Mouse (Mus musculus) left cerebral cortex, postnatal 4 days (tissue): ENCODE results near the gene Sct. TPM values are rescaled to one million over a fixed set of nuclear protein-coding genes. Genes with fewer than 3 reads are reported as not detected.

Experiments
- DNase-seq: peaks from one replicate; pipeline ENCODE4 v3.0.0-alpha.2; 2022
- intact Hi-C: fragments of 180-260 bp; cut with DNase I; formaldehyde crosslinking; loops from one replicate; pipeline ENCODE4 v1.15.1; 2025
- total RNA-seq, 2 experiments: library from RNA; stranded (reverse); gene quantifications; 2 replicates each; pipeline ENCODE4 v1.2.3; 2021

Sct gene
- under 1 TPM; 0.62 to 0.86 TPM for total RNA-seq

DNA sequence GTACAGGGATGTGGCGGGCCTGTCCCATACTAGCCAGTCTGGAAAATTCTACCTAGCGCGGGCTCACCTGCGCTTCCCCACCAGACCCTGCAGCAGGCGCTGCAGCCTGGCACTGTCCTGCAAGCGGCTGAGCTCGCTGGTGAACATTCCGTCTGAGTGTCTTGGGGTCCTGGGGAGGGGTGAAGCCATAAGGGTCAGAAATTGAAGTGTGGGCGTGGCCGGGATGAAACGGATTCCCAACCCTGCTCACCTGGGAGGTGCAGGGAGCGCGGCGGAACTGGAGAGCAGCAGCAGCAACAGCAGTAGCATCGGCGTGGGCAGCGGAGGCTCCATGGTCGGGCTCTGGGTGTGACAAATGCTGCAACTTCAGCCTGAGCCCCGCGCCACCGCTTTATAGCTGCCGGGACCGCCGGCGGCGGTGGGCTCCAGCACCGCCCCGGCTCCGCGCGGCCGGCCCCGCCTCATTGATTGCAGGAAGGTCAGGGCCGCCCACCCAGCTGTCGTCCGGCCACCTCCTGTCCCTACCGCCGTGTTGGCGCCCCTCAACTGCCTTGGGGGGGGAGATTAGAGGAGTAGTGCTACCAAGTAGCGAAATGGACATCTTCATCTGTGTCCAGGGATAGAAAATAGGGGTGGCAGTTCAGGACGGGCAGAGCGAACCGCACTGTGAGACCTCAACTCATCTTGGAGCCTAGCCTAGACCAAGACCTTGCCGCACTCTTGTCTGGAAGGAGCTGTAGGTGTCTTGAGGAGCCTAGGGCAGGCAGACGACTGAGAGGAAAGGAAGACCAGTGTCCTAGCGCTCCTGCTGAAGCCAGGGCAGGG, at the start of gene Sct:
TSS of gene Sct (minus strand) at position 368 of the 825 bp plus-strand sequence.
- peak; percentile 58 for DNase-seq
- intact Hi-C loops = no loop called here

DNA sequence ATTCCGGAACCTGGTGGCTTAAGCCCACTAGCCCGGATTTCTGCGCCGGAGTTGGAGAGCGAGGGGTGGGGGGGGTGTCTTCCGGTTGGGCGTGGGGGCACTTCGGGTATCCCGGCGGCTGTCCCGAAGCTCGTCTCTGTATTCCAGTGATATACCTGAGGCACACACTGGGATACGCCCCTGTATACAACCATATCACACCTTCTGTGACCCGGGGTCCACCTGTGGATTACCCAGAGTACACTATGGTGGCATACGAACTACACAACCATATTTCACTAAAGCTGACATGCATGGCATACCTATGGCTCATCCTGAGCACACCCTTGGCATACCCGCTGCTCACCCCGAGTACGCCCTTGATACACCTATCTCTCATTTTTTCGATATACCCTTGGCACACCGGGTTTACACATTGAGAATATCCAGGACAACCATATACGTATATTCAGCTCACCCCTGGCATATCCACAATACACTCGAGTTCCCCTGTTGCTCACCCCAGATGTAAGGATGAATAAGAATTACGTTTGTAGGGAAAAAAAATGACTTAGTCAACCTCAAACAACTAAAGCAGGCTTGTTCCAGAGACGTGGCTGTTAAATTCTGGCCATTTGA, 49.5 kb upstream of the Sct start:
- intact Hi-C loops = no loop called here
- DNase-seq = no peak

DNA sequence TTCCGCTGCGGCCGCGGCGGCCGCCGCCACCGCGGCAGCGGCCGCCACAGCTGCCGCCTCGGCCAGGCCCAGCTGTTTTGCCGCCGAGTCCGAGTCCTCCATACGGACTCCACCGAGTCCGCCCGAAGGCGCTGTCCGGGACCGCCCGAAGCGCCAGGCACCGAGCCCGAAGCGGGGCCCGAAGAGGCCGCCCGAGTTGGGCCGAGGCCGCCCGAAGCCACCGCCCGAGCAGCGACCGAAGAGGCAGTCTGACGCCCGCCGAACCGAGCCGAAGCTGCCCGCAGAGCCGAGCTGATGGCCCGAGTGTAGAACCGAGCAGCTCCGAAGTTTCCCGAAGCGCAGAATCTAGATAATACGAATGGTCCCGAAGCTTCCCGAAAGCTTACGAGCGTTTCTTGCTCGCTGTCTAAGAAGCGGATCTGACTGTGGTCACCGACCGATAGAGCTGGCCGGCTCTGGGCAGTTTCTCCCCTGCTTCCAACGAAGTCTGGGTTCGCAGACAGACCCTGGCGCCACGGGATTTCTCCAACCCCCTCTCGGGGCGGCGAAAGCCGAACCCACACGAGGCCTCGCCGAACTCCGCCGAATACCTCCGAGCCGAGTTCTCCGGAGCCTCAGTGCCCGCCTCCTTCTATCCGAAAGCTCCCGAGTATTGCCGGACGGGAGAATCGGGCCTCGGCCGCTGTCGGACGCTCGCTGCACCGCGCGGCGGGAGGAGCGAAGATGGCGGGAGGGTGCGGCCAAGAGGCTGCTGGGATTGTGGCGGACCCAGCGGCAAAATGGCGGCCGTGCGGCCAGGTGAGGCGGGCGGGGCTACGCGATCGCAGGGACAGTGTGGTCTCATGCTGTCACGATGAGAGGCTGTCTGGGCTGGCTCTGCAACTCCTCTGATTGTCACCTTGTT, 48.8 kb upstream of the Sct start, which contains the start of the genes Deaf1 and Tmem80:
TSS of gene Deaf1 (minus strand) at position 222 of the 904 bp plus-strand sequence.
TSS of gene Tmem80 (plus strand) at position 271 of the 904 bp plus-strand sequence.
- peak; percentile 100 for DNase-seq

DNA sequence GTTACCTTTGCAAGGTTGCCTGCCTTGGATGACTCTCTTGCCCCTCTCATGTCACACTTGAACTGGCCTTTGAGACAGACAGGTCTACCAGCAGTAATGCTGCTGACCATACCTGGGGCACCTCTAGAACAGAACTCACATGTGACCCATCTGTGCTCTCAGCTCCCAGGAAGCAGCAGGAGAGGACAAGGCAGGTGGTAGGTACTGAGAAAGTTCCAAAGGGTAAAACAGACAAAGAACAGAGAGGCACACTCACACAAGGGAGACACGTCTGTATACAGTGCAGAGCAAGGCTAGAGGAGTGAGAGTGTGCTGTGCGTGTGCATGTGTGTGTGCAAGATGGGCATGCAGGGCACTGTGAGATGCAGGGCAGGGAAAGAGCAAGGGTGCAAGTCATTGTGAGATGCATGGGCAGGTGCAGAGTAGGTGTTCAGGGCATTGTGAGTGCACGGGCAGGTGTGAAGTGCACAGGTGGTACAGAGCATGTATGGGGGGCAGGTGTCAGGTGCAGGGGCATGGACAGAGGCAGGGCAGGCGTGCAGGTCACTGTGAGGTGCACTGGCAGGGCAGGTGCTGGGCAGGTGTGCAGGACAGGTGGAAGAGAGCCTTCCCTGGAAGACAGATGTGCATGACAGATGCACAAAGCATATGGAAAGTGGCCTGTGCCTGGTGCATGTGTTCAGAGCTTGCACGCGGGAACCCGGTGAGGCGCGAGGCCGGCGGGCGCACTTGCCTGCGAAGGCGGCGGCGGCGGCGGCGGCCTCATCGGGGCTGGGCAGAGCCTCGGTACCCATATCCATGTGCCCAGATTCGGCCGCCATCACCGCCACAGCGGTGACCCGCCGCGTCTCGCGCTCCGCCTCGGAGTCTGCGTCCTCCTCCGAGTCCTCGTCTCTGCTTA, 47.9 kb upstream of the Sct start:
- no peak for DNase-seq

More for the DNA sequence above, 48.8 kb upstream of the Sct start, which contains the start of the genes Deaf1 and Tmem80:
- intact Hi-C loops = no loop called here

DNA sequence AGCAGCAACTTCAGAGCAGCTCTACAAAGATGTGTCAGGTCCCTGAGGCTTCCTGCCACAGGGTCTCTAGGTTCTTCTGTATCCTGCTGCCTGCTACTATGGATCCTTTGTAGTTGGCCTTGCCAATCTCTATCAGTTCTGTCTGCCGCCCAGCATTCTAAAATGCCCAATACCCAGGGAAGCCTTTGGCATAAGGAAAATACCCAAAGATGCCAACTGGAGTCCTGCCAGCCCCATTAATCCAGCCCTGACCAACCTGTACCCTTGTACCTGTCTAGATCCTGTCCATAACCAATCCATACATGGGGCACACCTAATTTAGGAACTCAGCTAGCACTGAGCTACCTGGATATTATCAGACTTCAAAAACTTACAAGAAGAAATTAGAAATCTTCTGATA, 45.8 kb upstream of the Sct start:
- intact Hi-C loops = loop anchor here (5.0 kb wide), 1 partner anchor 72 kb away; no protein-coding TSS in a partner anchor

More for the DNA sequence above, 47.9 kb upstream of the Sct start:
- intact Hi-C loops = no loop called here

DNA sequence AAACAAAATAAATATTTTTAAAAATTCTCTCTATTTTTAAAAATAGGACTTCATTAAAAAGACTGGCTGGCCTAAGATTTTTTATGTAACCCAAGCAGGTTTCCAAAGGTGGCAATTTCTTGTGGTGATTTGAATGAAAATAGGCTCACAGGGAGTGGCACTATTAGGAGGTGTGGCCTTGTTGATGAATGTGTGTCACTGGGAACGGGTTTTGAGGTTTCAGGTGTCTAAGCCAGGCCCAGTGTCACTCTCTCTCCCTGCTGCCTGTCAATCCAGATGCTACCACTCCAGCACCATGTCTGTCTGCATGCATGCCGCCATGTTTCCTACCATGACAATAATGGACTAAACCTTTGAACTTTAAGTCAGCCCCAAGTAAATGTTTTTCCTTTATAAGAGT, 40.5 kb upstream of the Sct start:
- intact Hi-C loops = no loop called here
- DNase-seq = no peak

More for the DNA sequence above, 45.8 kb upstream of the Sct start:
- no peak for DNase-seq

DNA sequence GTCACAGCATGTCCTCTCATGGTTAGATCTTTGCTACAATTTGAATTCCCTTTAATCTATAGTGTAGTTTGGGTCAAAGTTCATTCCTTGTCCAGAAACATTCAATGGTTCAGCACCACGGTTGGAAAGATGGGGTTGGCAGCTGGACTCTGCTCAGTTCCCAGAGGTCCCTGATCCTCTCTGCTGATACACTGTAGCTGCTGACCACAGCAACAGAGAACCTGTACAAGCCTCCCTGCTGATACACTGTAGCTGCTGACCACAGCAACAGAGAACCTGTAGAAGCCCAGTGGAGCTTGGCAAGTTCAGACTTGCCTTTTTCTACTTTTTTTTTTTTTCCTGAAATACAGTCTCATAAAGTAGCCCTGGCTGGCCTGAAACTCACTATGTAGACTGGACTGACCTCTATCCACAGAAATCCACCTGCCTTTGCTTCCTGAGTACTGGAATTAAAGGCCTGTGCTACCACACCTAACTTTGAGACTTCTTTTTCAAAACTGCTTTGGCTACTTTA, 38.7 kb upstream of the Sct start:
- intact Hi-C loops = no loop called here
- no peak for DNase-seq

DNA sequence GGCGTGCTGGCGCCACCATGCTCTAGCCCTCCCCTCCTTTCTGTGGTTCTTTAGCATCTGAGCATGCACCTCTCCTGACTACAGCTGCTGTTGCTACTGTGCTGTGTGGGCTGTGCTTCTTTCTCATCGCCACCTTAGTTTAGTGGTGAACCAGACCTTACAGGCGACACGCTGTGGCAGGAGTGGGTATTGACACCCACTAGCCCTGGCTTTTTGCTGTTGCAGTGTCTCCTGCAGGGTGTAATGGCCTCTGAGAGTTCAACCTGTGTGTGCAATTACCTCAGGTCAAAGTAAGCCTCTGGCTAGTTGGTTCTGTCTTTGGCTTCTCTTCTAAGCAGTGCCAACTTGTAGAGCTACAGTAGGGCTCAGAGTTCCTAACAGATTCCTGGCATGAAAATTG, 37.0 kb upstream of the Sct start:
- intact Hi-C loops = no loop called here
- DNase-seq = no peak

DNA sequence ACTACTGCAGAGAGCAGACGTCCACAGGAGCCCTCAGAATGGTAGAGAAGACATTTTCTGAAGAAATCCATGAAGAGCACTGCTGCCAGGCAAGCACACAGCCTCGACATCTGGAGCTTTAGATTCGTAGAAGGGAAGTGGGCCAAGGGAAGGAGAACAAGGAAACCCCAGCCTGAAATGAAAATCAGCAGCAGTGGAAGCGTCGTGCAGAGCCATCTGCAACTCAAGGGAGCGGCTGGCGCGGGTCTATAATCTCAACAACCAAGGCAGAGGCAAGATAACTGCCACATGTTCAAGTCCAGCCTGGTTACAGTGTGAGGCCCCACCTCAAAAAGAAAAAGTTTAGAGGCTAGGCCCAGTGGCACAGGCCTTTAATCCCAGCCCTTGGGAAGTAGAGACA, 36.1 kb upstream of the Sct start:
- intact Hi-C loops = no loop called here
- DNase-seq = no peak

DNA sequence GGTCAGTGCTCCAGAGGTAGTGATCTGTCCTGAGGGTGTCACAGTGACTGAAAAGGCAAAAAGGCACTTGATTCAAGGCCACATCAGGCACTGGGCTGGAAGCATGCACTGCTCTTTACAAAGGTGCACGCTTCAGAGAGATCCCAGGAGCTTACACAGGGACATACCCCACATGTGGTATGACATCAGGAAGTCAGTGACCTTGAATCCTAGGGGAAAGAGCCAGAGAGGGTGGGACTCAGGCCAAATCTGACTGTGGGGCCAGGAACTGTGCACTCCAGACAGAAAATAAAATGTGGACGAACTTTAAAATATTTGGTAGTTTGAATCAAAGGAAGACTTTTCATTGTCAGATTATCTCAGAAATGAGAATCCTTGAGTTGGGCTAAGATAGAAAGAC, 35.5 kb upstream of the Sct start:
- DNase-seq = no peak
- intact Hi-C loops = loop anchor here (5.0 kb wide), 1 partner anchor 72 kb away; no protein-coding TSS in a partner anchor

DNA sequence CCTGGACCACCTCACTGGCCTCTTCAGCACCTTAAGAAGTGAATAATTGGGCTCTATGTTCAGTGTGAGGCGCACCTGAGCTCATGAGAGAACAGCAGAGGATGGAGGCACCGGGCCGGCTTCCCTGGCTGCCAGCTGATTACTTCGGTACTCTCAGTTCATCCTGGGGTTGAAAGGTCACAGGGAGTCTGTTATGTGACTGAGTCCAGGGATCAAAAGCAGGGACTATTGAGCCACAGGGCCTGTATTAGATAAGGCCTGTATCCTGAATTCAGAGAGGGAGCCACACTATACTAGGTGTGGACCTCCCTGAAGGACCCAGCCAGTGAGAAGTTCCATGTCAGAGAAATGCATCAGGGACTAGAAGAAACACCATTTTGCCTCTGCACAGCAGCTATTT, 25.6 kb upstream of the Sct start:
- intact Hi-C loops = no loop called here
- DNase-seq = no peak

DNA sequence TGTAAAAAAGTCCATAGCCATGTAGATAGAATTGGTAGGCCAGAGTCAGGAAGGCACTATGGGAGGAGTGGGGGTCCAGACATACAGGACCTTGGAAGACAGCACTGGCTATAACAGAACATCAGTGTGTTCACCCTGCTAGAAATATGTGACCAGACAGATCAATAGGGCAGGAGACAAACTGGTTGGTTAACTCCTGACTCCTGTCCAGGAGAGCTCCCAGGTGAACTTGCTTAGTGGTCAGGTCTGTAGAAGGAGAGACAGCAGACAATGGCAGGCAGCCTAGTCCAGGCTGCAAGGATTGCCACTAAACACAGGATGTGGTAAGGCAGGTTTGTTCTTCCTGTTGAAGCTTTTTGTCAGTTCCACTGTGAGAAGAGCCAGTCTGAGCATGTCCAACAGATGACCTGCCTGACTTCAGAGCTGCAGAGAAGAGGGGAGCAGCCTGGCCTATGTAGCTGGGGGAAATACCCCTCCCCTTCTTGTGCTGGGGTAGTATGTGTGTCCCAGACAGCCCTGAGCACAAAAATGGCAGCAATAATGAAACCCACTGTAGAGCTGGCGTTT, 23.9 kb upstream of the Sct start:
- intact Hi-C loops = no loop called here
- no peak for DNase-seq

DNA sequence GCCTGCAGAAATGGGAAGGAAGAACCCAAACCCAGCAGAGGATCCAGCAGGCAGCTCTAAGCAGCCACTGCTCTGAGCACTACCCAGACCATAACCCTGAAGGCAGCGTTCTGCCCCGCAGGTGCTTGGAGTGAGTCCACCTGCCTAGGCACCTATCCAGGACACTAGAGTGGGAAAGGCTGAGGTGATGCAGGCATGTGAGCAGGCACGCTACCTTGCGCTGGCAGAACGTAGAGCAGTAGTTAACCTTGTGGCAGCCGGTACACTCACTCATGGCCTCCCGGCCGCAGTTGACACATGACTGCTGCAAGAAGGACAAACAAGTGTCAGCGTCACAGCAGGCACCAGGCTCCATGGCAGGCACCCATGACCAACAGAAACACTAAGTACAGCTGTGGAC, 22.5 kb upstream of the Sct start:
- intact Hi-C loops = no loop called here
- no peak for DNase-seq

DNA sequence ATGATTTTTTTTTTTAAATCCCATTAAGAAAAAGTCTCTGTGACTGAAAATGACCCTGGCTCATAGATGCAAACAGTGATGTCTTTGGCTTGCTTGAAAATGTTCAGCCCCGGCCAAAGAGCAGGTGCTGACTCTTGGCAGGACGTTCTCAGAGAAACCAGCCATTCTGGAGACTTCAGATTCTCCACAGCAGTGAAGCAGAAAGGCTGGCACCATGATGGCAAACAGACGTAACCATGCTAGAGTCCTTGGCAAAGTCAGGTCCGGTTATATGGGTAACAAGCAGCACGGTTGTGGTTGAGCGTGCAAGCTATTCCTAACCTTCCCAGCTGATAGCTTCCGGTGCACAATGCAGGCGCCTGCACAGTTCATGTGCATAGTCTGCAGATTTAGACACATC, 20.2 kb upstream of the Sct start:
- peak; percentile 68 for DNase-seq

DNA sequence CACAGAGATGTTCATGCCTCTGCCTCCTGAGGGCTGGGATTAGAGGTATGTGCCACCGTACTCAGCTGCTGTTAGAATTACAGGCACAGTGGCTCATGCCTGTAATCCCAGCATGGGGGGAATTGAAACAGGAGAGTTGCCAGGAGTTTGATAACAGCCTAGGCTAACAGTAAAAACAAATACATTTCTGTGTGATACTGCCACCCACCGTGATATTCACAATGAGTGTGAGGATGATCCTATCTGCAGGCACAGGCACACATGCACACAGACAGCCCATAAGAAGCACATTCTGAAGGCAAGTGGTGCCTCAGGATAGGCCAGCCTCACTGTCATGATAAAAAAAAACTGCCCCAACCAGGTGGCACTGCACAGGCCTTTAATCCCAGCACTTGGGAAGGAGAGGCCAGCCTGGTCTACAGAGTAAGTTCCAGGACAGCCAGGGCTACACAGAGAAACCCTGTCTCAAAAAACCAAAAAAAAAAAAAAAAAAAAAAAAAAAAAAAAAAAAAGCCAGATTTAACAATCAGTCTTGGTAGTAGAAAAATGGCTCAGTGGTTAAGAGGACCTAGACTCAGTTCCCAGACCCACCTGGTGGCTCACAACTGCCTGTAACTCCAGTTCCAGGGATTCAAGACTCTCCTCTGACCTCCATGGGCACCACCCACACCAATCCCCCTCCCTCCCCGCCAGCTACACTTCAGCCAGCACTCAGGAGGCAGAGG, 19.2 kb upstream of the Sct start:
- intact Hi-C loops = no loop called here

More for the DNA sequence above, 20.2 kb upstream of the Sct start:
- intact Hi-C loops = no loop called here

DNA sequence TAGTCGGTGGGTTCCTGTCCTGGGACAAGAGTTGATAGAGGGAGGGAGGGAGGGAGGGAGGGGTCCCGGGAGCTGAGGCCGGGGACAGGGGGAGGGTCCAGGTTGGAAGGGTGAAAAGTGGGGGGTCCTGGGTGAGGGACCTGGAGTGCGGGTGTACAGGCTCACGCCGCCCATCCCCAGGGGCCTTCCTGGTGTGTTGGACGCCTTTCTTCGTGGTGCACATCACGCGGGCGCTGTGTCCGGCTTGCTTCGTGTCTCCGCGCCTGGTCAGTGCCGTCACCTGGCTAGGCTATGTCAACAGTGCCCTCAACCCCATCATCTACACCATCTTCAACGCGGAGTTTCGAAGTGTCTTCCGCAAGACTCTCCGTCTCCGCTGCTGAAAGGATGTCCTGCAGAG, 15.5 kb upstream of the Sct start:
- no peak for DNase-seq
- intact Hi-C loops = no loop called here

More for the DNA sequence above, 19.2 kb upstream of the Sct start:
- DNase-seq = no peak

DNA sequence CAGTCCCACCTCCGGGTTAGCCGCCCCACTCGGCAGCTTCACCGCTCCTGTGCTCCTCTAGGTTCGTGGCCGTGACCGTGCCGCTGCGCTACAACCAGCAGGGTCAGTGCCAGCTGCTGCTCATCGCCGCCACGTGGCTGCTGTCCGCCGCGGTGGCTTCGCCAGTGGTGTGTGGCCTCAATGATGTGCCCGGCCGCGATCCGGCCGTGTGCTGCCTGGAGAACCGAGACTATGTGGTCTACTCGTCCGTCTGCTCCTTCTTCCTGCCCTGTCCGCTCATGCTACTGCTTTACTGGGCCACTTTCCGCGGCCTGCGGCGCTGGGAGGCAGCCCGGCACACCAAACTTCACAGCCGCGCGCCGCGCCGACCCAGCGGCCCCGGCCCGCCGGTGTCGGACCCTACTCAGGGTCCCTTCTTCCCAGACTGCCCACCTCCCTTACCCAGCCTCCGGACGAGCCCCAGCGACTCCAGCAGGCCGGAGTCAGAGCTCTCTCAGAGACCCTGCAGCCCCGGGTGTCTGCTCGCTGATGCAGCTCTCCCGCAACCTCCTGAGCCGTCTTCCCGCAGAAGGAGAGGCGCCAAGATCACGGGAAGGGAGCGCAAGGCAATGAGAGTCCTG, 15.0 kb upstream of the Sct start:
- DNase-seq = peak; percentile 47
- intact Hi-C loops = no loop called here
